Mouse (Mus musculus): Measurements from ENCODE around the gene Asap3.

Gene Asap3

DNA sequence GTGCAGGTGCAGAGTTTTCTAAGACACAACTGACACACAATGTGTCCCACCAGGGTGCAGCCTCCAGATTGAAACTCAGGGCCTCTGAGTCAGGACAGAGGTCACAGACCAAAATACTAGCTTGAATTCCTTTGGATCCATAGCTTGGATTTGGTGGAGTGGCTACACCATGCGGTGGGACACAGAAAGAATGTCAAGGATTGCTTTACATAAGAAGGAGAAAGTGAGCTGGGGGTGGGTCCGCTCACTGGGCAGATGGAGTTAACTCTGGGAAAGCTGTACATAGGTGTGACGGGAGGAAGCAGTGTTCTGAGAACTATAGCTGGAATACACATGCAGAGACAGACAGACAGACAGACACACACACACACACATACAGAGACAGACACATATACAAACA is 53.8 kb downstream of the Asap3 start:
- DNase-seq = no peak

- DNase-seq = peak; percentile 92
These were observed 54.5 kb downstream of the Asap3 start for GRCm38 (mm10) chr4:136260491-136261180.

DNA sequence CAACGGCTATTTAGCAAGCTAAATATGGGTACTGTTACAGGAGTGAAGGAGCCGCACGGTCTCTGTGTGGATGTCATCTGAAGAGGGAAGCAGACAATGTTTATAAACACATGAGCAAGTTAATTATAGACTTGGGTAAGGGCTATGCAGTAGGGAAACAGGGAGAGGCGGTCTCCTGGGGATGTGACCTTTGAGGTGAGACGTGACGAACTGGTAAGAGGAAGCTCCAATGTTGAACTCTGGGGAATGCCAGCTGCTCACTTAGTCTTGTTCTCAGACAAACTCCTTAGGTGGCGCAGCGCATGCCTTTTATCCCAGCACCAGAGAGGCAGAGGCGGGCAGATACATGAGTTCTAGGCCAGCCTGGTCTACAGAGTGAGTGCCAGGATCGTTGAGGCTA is 55.7 kb downstream of the Asap3 start:
- peak; percentile 15 for DNase-seq

DNA sequence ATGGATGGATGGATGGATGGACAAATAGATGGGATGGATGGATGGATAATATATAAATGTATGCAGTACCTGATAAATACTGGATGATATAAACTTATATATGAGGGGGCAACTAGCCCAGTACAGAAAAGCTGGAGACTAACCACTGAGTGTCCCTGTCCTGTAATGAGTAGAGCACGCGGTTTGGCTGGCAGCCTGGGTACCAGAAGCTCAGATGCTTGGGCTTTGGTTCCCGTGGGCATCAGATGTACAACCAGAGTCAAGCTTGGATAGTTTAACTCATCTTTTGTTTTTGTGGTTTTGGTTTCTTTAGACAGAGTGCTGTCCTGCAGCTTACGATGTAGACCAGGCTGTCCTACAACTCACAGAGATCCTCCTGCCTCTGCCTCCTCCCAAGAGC is 57.4 kb downstream of the Asap3 start:
- DNase-seq = no peak

GRCm38 (mm10) chr4:136266716-136267343 is 60.7 kb downstream of the Asap3 start:
- no peak for DNase-seq

- no peak for DNase-seq
These were observed 62.7 kb downstream of the Asap3 start for GRCm38 (mm10) chr4:136268912-136269311.

DNA sequence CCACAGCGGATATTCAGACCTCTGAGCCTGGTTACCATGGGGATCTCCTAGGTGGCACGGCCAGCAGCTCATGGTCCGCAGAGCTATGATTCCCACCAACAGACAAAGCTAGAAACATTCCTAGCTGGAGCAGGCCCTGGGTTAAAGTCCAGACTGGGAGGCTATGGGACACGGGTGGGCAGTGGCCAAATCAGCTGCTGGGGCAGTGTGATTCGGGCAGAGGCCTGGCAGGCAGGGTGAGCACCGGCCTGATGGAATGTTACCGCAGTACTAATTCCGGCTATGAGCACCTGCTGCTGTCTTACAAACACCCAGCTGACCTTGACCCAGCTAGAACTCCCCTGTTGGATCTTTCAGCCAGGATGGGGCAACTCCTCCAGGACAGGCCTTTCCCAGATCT is 64.5 kb downstream of the Asap3 start:
- no peak for DNase-seq

- no peak for DNase-seq
These were observed 74.9 kb downstream of the Asap3 start for GRCm38 (mm10) chr4:136281097-136281496.

- DNase-seq = no peak
These were observed 75.4 kb downstream of the Asap3 start for GRCm38 (mm10) chr4:136281611-136282010.

- peak; percentile 35 for DNase-seq
These were observed 76.7 kb downstream of the Asap3 start for GRCm38 (mm10) chr4:136282621-136283480.

DNA sequence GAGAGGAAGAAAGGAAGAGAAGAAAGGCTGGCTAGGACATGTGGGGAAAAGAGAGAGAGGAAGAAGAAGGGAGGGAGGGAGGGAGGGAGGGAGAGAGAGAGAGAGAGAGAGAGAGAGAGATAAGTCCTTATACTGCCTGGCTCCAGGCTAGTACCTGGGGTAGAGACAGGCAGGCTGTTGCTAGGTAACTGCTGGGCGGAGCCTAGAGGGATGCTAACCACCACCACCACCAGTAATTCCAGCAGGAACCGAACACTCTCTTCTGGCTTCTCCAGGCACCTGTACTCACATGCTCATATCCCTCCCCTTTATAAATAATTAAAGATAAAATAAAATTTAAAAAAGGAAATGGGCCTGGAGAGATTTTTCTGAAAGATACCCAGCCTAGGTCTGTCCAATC is 77.6 kb downstream of the Asap3 start:
- DNase-seq = no peak

GRCm38 (mm10) chr4:136284455-136284854 is 78.3 kb downstream of the Asap3 start, which contains the start of gene Zfp46:
Zfp46 (plus strand) TSS chr4:136284683.
- peak; percentile 92 for DNase-seq

- DNase-seq = no peak
These were observed 78.7 kb downstream of the Asap3 start for GRCm38 (mm10) chr4:136284891-136285290.

DNA sequence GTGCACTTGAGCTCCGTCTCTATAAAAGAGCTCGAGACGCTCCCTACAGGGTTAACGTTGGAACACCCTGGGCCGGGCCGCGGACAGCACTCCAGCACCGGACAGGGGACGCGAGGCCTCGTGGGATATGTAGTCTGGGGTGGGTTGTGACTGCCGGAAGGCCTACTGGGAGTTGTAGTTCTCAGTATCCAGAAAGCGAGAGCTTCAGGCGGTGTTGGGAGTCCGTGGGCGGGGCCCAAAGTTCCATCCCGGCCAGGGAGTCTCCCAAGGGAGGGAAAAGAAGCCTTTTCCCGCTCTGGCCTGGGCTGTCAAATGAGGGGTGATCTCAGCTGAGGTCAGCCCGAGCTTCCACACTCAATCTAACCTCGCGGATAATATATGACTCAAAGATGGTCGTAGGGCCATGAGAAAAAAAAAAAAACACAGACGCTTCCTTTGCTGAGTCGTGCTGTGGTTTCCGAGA is 79.2 kb downstream of the Asap3 start:
- peak; percentile 92 for DNase-seq

GRCm38 (mm10) chr4:136285811-136286371 is 79.7 kb downstream of the Asap3 start:
- peak; percentile 96 for DNase-seq

DNA sequence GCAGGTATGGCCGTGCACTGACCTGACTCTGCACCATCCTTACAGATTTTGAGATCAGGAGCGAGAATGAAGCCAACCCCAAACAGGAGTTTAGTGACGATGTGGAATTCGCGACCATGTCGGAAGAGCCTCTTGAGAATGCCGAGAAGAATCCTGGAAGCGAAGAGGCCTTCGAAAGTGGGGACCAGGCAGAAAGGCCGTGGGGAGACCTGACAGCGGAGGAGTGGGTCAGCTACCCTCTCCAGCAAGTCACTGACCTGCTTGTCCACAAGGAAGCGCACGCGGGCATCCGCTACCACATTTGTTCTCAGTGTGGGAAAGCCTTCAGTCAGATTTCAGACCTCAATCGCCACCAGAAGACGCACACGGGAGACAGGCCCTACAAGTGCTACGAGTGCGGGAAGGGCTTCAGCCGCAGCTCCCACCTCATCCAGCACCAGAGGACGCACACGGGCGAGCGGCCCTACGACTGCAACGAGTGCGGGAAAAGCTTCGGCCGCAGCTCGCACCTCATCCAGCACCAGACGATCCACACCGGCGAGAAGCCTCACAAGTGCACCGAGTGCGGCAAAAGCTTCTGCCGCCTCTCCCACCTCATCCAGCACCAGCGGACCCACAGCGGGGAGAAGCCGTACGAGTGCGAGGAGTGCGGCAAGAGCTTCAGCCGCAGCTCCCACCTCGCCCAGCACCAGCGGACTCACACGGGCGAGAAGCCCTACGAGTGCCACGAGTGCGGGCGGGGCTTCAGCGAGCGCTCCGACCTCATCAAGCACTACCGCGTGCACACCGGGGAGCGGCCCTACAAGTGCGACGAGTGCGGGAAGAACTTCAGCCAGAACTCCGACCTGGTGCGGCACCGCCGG is 84.0 kb downstream of the Asap3 start:
- DNase-seq = no peak

- DNase-seq = no peak
These were observed 84.8 kb downstream of the Asap3 start for GRCm38 (mm10) chr4:136290781-136291595.

- no peak for DNase-seq
These were observed 85.5 kb downstream of the Asap3 start for GRCm38 (mm10) chr4:136291692-136292091.

Data from lung, postnatal 14 days (tissue).